Mouse (Mus musculus) small intestine, adult 2 months (tissue): ENCODE data around the gene Ankrd33.

Experiments used
- CTCF ChIP-seq: fragments of 200-500 bp; IDR thresholded peaks from 2 replicates; pipeline ENCODE4 v1.5.1; 2012; ENCODE audit warnings: low read depth, mild to moderate bottlenecking, control low read depth, inconsistent platforms, low read length, moderate library complexity, mixed read lengths; ENCODE audit not compliant: insufficient replicate concordance, insufficient read length; ENCODE audit errors: extremely low read depth
- POLR2A ChIP-seq: fragments of 200-500 bp; IDR thresholded peaks from 2 replicates; pipeline ENCODE4 v1.6.1; 2012; ENCODE audit warnings: low read depth, mild to moderate bottlenecking, control low read depth, inconsistent platforms, low read length, moderate library complexity

GRCm38 (mm10) chr15:101132761-101133160 lies 17.2 kb downstream of the Ankrd33 start:
- TF ChIP-seq CTCF (no peak), POLR2A (no peak)
